Mouse (Mus musculus) G1E-ER4 (cell line): ENCODE measurements around the gene Ilf2. TPM values are rescaled to one million over a fixed set of nuclear protein-coding genes. Genes with fewer than 3 reads are reported as not detected.

Source experiments
- GATA1 ChIP-seq: IDR thresholded peaks from one replicate; pipeline ENCODE4 v1.8.0; 2012; ENCODE audit warnings: low read length, inconsistent platforms
- polyA plus RNA-seq: library from polyadenylated mRNA; stranded (reverse); fragments of >175 nt; gene quantifications from 2 replicates; pipeline ENCODE4 v1.2.3, GENCODE M21; 2012

Ilf2 gene
- polyA plus RNA-seq, 1 experiment = 32.3 TPM

- no peak for TF ChIP-seq GATA1
Observed at GRCm38 (mm10) chr3:90490696-90491256, 14.8 kb downstream of the Ilf2 start, which contains the start of gene Snapin. Gene Snapin, minus strand, starts transcription at chr3:90491033.

DNA sequence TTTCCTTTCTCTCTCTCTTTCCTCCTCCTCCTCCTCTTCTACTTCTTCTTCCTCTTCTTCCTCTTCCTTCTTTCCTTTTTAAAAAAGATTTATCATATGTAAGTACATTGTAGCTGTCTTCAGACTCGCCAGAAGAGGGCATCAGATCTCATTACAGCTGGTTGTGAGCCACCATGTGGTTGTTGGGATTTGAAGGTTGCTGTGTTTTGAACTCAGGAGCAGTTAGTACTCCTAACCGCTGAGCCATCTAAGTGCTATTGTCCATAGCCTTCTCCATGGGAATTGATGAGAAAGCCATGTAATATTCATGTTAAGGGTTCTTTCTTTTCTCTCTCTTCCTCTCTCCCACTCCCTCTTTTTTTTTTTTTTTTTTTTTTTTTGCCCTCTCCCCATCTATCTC is 15.4 kb downstream of the Ilf2 start:
- no peak for TF ChIP-seq GATA1

- TF ChIP-seq GATA1 = no peak
Observed at GRCm38 (mm10) chr3:90493831-90494540, 18.1 kb downstream of the Ilf2 start.

DNA sequence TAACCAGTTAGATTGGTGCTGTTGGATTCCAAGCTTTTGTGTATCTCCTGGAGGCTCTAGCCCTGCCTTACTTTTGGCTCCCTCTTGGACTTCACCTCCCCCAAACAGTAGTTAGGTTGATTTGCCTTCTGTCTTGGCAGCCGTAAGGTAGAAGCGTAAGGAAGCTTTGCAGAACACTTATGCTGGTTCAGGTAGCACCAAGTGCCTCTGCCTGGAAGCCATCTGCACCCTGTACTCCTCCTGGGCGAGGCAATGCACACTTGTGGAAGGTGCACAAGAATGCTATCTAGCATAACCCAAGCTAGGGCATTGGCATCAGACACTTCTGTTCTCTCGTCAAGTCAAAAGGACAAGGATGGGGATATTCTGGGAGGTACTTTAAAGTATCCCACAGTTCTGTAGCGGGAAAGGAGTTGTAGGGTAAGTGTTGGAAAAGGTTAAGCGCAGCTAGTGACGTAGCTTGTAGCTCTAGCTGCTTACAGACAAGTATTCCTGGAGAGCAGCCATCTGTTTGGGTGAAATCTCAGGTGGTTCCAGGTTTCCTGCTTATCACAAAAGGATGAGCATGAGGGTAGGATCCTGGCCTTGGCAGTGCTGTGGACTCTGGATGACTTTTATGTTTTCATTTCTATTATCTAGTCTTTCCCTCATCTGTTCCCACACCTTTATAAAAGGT is 20.1 kb downstream of the Ilf2 start:
- TF ChIP-seq GATA1 = no peak

DNA sequence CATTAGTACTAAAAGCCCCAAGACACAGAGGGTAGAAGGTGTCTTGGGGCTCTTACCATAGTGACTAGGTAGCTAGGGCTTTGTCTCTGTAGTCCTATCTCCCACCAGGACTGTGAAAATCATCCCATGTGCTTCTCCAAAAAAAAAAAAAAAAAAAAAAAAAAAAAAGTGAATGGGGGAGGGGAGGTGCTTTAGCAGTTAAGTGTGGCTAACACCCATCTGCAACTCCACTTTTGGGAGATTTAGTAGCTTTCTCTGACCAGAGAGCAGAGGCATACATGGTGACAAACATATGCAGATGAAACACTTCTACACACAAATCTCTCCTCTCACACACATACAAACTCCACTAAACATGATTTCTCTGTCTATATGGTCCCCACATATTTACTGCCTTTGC is 21.7 kb downstream of the Ilf2 start:
- no peak for TF ChIP-seq GATA1

GRCm38 (mm10) chr3:90503444-90503843 is 27.5 kb downstream of the Ilf2 start:
- TF ChIP-seq GATA1 = no peak

GRCm38 (mm10) chr3:90505216-90505615 is 29.3 kb downstream of the Ilf2 start:
- TF ChIP-seq GATA1 = no peak

DNA sequence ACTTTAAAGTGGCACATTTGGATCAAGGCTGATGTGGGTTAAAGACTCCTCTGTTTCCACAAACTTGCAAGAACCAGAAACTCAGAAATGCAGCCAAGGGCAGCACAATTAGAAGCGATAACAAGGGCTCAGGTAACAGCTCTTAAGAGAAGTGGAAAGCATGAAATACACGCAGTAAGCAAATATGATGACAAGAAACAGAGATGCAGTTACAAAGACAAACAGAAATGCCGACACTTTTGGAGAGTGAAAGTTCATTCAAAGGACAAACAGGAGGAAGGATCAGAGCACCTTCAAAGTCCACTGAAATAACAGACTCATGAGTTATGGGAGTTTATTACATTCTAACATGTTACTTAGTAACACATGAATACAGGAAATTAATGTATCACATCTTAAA is 30.4 kb downstream of the Ilf2 start:
- no peak for TF ChIP-seq GATA1

DNA sequence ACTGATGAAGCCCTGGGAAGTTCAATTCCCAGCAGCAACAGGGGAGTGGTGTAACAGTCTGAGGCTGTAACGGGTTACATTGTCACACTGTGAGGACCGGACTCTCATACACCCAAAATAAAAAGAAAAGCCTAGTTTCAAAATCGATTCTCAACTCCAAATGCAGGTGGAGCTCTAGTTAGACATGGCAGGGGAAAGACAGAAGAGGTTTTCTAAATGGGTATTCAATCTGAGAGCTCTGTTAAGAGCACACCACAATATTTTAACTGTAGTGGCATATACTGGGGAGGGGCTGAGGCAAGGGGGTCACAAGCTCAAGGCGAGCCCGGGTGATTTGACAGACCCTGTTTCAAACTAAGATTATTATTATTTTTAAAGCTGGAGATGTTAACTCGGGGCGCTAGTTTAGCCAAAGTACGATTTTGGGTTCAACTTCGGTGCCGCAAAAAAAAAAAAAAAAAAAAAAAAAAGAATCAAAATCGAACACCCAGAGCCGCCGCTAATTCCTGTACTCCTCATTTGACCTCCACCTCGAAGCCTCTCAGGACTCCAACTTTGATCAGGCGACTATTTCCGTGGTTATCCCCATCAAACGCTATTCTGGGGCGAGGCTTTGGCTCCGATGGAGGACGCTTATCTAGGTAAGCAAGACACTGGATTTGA is 32.5 kb downstream of the Ilf2 start:
- no peak for TF ChIP-seq GATA1

- TF ChIP-seq GATA1 = no peak
Observed at GRCm38 (mm10) chr3:90508950-90509746, 33.2 kb downstream of the Ilf2 start, which contains the start of gene Chtop. Gene Chtop, minus strand, starts transcription at chr3:90509498.

GRCm38 (mm10) chr3:90509747-90510123 is 33.8 kb downstream of the Ilf2 start:
- TF ChIP-seq GATA1 = no peak

DNA sequence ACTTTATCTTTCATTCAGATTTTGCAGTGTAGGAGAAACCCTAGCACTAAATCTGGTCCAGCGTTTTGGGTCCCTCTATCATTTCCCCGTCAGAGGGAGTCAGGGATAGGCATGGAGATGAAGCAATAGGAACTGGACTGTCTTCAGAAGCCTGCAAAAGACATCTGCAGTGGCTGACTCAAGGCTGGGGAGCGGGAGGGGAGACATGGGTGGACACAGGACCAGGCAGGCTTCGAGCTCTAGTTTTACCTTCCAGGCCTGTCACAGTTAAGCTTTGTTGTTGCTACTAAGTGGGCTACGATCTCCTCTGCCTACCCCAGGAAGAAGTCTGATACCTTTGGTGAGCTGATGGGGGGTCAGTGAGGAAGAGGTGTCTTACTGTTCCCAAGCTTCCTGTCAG is 36.4 kb downstream of the Ilf2 start:
- no peak for TF ChIP-seq GATA1

DNA sequence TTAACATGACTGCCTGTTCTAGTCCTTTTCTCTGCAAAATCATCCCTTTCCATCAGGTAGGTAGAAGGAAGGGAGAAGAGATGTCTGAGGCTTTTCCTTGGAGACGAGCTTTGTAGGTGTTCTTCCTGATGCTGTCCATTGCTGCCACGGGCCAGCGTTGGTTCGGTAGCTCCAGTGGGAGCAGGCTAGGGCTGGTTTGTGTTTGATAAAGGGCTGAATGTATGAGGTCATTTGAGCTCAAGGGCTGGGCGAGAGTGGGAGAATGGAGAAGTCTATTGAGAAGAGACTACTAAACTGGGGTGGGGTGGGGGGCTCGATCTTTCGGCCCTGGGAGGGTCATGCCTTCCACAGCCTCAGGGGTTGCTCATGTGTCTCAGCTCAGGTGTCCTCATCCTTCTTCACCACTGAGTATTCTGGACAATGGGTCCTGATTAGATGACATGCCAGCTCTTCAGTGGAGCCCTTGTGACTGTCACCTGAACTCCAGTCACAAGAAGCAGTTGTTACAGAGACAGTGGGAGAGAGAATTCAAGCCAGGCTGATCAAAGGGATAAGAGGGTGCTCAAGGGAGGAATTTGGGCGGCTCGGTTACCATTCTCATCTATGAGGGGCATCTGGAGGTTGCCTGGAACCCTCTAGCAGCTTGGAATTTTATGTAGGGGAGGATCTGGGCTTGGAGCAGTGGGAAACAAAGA is 37.2 kb downstream of the Ilf2 start:
- TF ChIP-seq GATA1 = no peak

- no peak for TF ChIP-seq GATA1
Observed at GRCm38 (mm10) chr3:90513796-90514590, 38.1 kb downstream of the Ilf2 start, which contains the start of the genes S100a1 and S100a13. Gene S100a1, minus strand, starts transcription at chr3:90514392. Gene S100a13, plus strand, starts transcription at chr3:90514435.
